Mouse (Mus musculus) B cell, adult 67 days (primary cell): ENCODE measurements around the gene Htr1d. TPM values are rescaled to one million over a fixed set of nuclear protein-coding genes. Genes with fewer than 3 reads are reported as not detected.

Experiments
- total RNA-seq, 2 experiments: library from RNA; stranded (reverse); gene quantifications; 4 replicates each; pipeline ENCODE4 v1.2.4; 2023

Gene Htr1d
- total RNA-seq = not detected

DNA sequence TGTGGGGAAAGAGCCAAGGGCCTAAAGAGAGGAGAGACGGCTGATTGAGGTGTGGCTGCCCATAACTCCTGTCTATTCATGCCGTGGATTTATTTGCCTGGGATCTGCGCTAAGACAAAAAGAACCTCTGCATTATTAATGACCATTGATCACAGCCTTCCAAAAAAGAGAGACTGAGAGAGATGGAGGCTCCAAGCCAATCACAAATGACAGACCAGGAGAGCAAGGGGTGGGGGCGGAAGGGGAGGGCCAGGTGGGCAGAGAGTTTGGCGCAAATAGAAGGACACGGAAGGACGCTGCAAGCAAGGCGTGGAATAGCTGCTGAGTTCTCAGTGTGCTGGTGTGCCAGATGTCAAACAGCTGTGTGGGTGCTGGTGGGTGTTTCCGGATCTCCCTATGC lies at the start of gene Htr1d:
Gene Htr1d (plus strand): TSS at position 301 of the 400 bp plus-strand sequence.

DNA sequence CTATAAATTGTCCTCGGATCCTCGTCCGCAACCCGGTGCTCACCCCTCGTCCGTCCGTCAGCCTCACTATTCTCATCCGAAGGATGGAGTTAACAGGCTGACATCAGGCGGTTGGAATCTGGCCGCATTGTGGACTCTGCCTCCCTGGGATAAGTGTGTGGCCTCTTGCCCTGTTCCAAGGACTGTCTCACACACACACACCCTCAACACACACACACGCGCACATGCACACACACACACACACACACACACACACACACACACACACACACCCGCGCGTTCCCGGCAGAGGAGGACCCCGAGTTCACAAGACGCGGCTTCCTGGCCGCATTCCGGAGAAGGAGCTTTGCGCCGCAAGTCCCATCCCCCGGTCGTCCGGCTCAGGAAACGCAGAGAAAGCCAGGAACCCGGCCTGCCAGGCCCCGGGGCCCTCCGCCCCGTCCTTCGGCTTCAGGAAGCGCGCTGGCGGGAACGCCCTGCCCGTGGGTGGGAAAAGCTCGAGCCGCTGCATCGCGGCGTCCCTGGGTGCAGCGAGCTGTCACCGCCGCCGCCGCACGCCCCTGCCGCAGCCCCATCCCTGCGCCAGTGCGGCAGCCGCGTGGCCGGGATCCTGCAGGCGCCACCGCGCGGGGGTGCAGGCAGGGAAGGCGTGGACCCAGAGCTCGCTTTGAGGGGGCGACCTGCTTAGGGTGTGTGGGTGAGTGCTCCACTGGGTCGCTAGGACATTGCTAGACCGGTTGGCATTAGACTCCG lies 38.9 kb downstream of the Htr1d start, which contains the start of gene 6030445D17Rik:
Gene 6030445D17Rik (plus strand): TSS at position 165 of the 753 bp plus-strand sequence.

GRCm38 (mm10) chr4:136469371-136469903 lies 46.1 kb downstream of the Htr1d start, which contains the start of gene Luzp1:
Gene Luzp1 (plus strand): TSS chr4:136469761.

Other genes with a start within 250 kb of the Htr1d start
- under 1 TPM; 0.49 to 0.80 TPM for gene Asap3, start 217.2 kb upstream of the Htr1d start, total RNA-seq
- 1 to 10 TPM; 4.7 to 7.7 TPM for gene Tcea3, start 175.8 kb upstream of the Htr1d start, total RNA-seq
- 10 to 100 TPM in 1 of 2 experiments, 1 to 10 TPM in 1; 9.4 to 11.3 TPM for gene Zfp46, start 138.8 kb upstream of the Htr1d start, total RNA-seq
- 100 to 1,000 TPM; 127 to 141 TPM for gene Hnrnpr, start 112.6 kb upstream of the Htr1d start, total RNA-seq
- gene 6030445D17Rik, start 38.7 kb downstream of the Htr1d start, total RNA-seq = not detected
- 1 to 10 TPM in 1 of 2 experiments, under 1 TPM in 1; 0.64 to 1.8 TPM for gene Luzp1, start 46.2 kb downstream of the Htr1d start, total RNA-seq
- gene Kdm1a, start 179.2 kb downstream of the Htr1d start, total RNA-seq = 10 to 100 TPM; 66.8 to 72.6 TPM
- gene Tex46, start 186.9 kb downstream of the Htr1d start, total RNA-seq = not detected
- gene Lactbl1, start 199.1 kb downstream of the Htr1d start, total RNA-seq = not detected